17 mouse cellular contexts compared by ENCODE assay signal in genomic region chr4:55188716-55189115, GRCm38 (mm10).
DNase-seq lines count a peak whose midpoint lies in the region.
"Had no signal": no experiment of that assay in that cellular context is flagged by ENCODE, and none has a peak within 500 bp of the region (broad histone marks: within the 10 kb centered on the region; RNA-seq: fewer than 3 reads in every experiment).

No protein-coding gene starts in this region.

- peak; percentile 39 for DNase-seq in gastrocnemius, postnatal 25 days
- no peak for DNase-seq in gastrocnemius, postnatal 14 days
- DNase-seq in heart, postnatal 10 days, result peak; percentile 21 to 24
- DNase-seq in heart, postnatal 25 days (ENCODE audit: low spot score), result no peak
- DNase-seq in heart, postnatal 14 days, result peak; percentile 9 to 17
- DNase-seq in lung, postnatal 14 days, result peak; percentile 25
- DNase-seq in thymus, postnatal 4 days, result no peak
- DNase-seq in adrenal gland, postnatal 10 days, result no peak
- DNase-seq: adrenal gland, postnatal 36 days; B cell, adult 2 months; cerebellum, adult 9-11 months; kidney, adult 2 months; kidney, postnatal 36 days; layer of hippocampus, postnatal 36 days; left cerebral cortex, postnatal 4 days; liver; midbrain, embryonic 14.5 days had no signal

- intact Hi-C loops in gastrocnemius, postnatal 14 days (cut with DNase I; ENCODE audit: low total_unique reads), result no loop called here
- intact Hi-C loops in heart, postnatal 10 days (cut with DNase I), result no loop called here
- intact Hi-C loops in heart, postnatal 25 days (cut with DNase I), result no loop called here
- intact Hi-C loops in heart, postnatal 14 days (cut with DNase I), result no loop called here

Comparison
In these comparisons a context has a peak if more than half of its experiments do, and no peak if none do; other contexts are left out.
1. DNase-seq: peak in gastrocnemius, postnatal 25 days (single experiment), heart, postnatal 10 days (2 of 2), heart, postnatal 14 days (2 of 2) and lung, postnatal 14 days (single experiment); none in gastrocnemius, postnatal 14 days (single experiment), heart, postnatal 25 days (single experiment), thymus, postnatal 4 days (single experiment) and adrenal gland, postnatal 10 days (single experiment).